Comparison of ENCODE assay signal across 9 mouse cellular contexts in the genomic region with DNA sequence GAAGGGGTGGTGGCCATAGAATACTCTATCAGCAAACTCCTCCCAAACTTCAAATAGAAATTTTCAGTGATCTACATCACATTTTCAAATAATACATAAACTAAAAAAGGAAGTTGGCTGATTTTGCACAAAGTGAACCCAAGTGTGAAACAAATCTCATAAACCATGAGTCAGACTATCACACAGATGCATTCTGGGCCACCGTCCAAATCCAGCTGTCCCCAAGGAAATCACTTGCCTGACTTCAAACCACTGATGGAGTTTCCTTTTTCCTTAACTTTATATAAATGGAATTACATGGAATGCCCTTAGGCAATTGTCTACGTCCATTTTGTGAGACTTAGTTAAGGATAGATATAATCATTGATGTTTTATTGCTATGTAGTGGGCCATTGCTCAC.
DNase-seq lines count a peak whose midpoint lies in the region; ATAC-seq lines count a peak whose summit lies in the region.
"Had no signal": no experiment of that assay in that cellular context is flagged by ENCODE, and none has a peak within 500 bp of the region (broad histone marks: within the 10 kb centered on the region; RNA-seq: fewer than 3 reads in every experiment).

No protein-coding gene starts in this region.

- H3K36me3 ChIP-seq in hindbrain, embryonic 14.5 days (replicated peaks; ENCODE audit: control insufficient read depth, insufficient read depth): no peaks in the 10 kb centered on the region
- no peaks in the 10 kb centered on the region for H3K36me3 ChIP-seq in hindbrain, embryonic 11.5 days (ENCODE audit: control insufficient read depth, insufficient read depth, low read length)
- no peaks in the 10 kb centered on the region for H3K36me3 ChIP-seq in kidney, embryonic 15.5 days

- no peak overlapping the region for H3K4me3 ChIP-seq in hindbrain, embryonic 14.5 days (replicated peaks; ENCODE audit: low read length)
- H3K4me3 ChIP-seq in hindbrain, embryonic 11.5 days (ENCODE audit: low read depth, low read length): no peak overlapping the region
- no peak overlapping the region for H3K4me3 ChIP-seq in kidney, embryonic 15.5 days (replicated peaks)
- H3K4me3 ChIP-seq: erythroblast, embryonic 14.5 days had no signal

- no peak overlapping the region for H3K9ac ChIP-seq in hindbrain, embryonic 14.5 days
- H3K9ac ChIP-seq in hindbrain, embryonic 11.5 days (ENCODE audit: low read depth, low read length): no peak overlapping the region
- H3K9ac ChIP-seq in kidney, embryonic 15.5 days: no peak overlapping the region

- H3K27ac ChIP-seq in hindbrain, embryonic 14.5 days: no peak overlapping the region
- H3K27ac ChIP-seq in hindbrain, embryonic 11.5 days (ENCODE audit: low read depth, low read length): no peak overlapping the region
- H3K27ac ChIP-seq in kidney, embryonic 15.5 days: no peak overlapping the region

- no peak overlapping the region for H3K4me2 ChIP-seq in hindbrain, embryonic 14.5 days (replicated peaks)
- H3K4me2 ChIP-seq in hindbrain, embryonic 11.5 days (replicated peaks; ENCODE audit: low read depth, low read length): no peak overlapping the region
- H3K4me2 ChIP-seq in kidney, embryonic 15.5 days: no peak overlapping the region

- 61% methylated on average over 2 of the region's 2 CpGs for WGBS in hindbrain, embryonic 14.5 days
- 88% methylated on average over 2 of the region's 2 CpGs for WGBS in hindbrain, embryonic 11.5 days
- 41% methylated on average over 2 of the region's 2 CpGs for WGBS in kidney, embryonic 15.5 days

- H3K9me3 ChIP-seq in hindbrain, embryonic 14.5 days (ENCODE audit: control insufficient read depth, low read length): no peaks in the 10 kb centered on the region
- no peaks in the 10 kb centered on the region for H3K9me3 ChIP-seq in hindbrain, embryonic 11.5 days (ENCODE audit: control insufficient read depth, low read length)
- H3K9me3 ChIP-seq in kidney, embryonic 15.5 days (replicated peaks): no peaks in the 10 kb centered on the region

- H3K4me1 ChIP-seq in hindbrain, embryonic 14.5 days (replicated peaks; ENCODE audit: control insufficient read depth, insufficient read depth, low read length): no peaks in the 10 kb centered on the region
- no peaks in the 10 kb centered on the region for H3K4me1 ChIP-seq in hindbrain, embryonic 11.5 days (replicated peaks; ENCODE audit: control insufficient read depth, insufficient read depth, low read length)
- H3K4me1 ChIP-seq in kidney, embryonic 15.5 days: no peaks in the 10 kb centered on the region

- H3K27me3 ChIP-seq in hindbrain, embryonic 14.5 days (ENCODE audit: control insufficient read depth, insufficient read depth, low read length): no peaks in the 10 kb centered on the region
- H3K27me3 ChIP-seq in hindbrain, embryonic 11.5 days (ENCODE audit: control insufficient read depth, insufficient read depth, low read length): no peaks in the 10 kb centered on the region
- H3K27me3 ChIP-seq in kidney, embryonic 15.5 days: no peaks in the 10 kb centered on the region

- ATAC-seq in hindbrain, embryonic 14.5 days (ENCODE audit: low FRiP score): no peak
- ATAC-seq in hindbrain, embryonic 11.5 days (ENCODE audit: low FRiP score): no peak
- 0 out of 2 replicates have a peak, but pooled peaks have one; percentile 62 for ATAC-seq in kidney, embryonic 15.5 days (replicated peaks; ENCODE audit: low FRiP score)
- ATAC-seq in megakaryocyte progenitor cell, adult 5-6 weeks (replicated peaks; ENCODE audit: poor library complexity): no peak

- DNase-seq in hindbrain, embryonic 14.5 days (ENCODE audit: low spot score): peak; percentile 44
- no peak for DNase-seq in hindbrain, embryonic 11.5 days (ENCODE audit: low spot score)
- DNase-seq in 3T3-L1 (ENCODE audit: low read depth, low spot score): peak; percentile 33
- peak; percentile 83 for DNase-seq in brain, adult 2 months (ENCODE audit: low read depth, low spot score)
- DNase-seq in embryo, embryonic 11 days: no peak
- no peak for DNase-seq in neural tube, embryonic 10.5 days (ENCODE audit: extremely low spot score, low spot score)

Comparison
In these comparisons a context has a peak if more than half of its experiments do, and no peak if none do; other contexts are left out.
1. DNase-seq: peak in hindbrain, embryonic 14.5 days (single experiment), 3T3-L1 (single experiment) and brain, adult 2 months (single experiment); none in hindbrain, embryonic 11.5 days (single experiment), embryo, embryonic 11 days (single experiment) and neural tube, embryonic 10.5 days (single experiment).